Mouse (Mus musculus) stomach, postnatal 0 days (tissue): ENCODE measurements at regions not wholly inside any gene's neighbourhood (a gene's known extent, or its start where the extent isn't known, plus 50 kb on each side); places are given as distances from the start of the nearest gene placed in this dataset.

Experiments used
- CTCF ChIP-seq: IDR thresholded peaks from 2 replicates; pipeline ENCODE4 v1.5.1; 2016; ENCODE audit warnings: antibody characterized with exemption, low read depth, mild to moderate bottlenecking, moderate library complexity
- EP300 ChIP-seq: optimal IDR thresholded peaks from 2 replicates; pipeline ENCODE3; 2016; ENCODE audit warnings: antibody characterized with exemption

DNA sequence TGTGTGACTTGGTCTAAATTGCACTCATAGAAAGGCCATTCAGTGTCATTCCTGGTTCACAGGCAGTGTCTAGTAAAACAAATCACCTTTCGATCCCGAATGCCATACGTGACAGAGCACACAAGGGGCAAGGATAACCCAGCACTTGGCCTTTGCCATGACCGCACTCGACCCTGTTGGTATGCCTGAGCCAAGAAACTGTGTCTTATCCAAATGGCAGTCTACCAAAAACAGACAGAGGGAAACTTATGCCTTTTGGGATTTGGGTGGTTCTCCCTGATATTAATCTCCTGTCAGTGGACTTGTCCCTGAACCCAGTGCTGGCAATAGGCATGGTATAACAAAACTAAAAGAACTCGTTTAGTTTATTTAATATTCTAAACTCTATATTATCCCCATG lies 1063.9 kb upstream of the Gm7489 start:
- TF ChIP-seq CTCF (no peak), EP300 (no peak)
